Mouse (Mus musculus): Measurements from ENCODE around the gene C130050O18Rik.

DNA sequence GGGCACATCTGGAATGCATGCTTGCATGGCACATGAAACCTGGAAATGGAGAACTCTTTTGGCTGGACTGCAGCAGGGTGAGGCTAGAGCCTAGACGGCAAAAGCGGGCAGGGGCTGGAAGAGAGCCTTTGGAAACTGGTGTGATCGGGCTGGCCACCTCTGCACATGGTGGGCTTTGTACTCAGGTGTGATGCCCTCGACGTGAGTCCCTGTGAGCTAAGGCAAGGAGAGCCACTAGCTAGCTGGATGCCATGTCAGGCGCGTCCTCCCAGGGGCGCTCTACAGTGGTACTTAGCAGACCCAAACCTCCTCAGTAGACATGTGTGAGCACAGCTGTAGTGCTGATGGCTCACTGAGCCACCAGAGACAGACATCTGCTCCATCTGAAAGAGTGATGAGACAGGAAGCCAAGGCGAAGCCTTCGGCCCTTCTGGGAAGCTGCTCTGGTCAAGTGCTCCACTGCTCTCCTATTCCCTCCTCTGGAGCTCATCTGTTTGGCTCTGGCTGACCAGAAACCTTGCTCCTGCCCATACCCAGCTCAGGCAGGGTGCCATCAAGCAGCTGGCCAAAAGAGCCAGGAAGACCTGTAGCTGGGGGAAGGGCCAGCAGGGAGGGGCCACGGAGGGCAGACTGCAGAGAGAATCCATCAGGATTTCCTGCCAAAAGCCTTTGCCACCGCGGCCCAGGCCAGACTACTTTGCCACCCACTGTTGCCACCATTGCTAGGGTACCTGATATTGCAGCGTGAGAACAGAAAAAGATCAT lies 2.2 kb downstream of the C130050O18Rik start:
- TF ChIP-seq GATA1 (IDR thresholded peaks at IDR 0.05; ENCODE audit: low read length) (no peak), TAL1 (IDR thresholded peaks at IDR 0.05; ENCODE audit: low read length) (no peak)

Measured in erythroblast, embryonic 14.5 days (primary cell).